Mouse (Mus musculus) lung, postnatal 25 days (tissue): Measurements from ENCODE around the gene Hist1h2bk.

ENCODE experiments used
- DNase-seq: peaks from one replicate; pipeline ENCODE4 v3.0.0; 2022; ENCODE audit warnings: low spot score

Hist1h2bk gene

DNA sequence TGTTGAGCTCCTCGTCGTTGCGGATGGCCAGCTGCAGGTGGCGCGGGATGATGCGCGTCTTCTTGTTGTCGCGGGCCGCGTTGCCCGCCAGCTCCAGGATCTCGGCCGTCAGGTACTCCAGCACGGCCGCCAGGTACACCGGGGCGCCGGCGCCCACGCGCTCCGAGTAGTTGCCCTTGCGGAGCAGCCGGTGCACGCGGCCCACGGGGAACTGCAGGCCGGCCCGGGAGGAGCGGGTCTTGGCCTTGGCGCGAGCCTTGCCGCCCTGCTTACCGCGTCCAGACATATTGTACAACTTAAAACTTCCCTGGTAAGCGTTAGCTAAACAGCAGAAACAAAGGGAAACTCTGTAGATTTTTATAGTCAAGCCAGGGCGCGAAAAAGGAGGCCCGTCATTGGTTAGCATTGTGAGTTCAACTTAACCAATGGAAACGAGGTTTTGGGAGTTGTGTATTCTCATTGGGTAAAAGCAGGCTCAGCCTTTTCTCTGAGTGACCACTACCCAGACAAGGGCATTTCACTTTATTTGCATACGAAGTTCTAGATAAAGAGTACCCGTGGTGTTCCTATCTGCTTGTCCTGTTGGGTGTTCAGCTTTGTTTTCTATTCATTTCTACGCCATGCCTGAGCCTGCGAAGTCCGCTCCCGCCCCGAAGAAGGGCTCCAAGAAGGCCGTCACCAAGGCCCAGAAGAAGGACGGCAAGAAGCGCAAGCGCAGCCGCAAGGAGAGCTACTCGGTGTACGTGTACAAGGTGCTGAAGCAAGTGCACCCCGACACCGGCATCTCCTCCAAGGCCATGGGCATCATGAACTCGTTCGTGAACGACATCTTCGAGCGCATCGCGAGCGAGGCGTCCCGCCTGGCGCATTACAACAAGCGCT lies at the start of gene Hist1h2bk, which contains the start of gene Hist1h2ah:
Gene Hist1h2bk (plus strand): TSS at position 604 of the 882 bp plus-strand sequence.
Gene Hist1h2ah (minus strand): TSS at position 302 of the 882 bp plus-strand sequence.
- peak; percentile 94 for DNase-seq

DNA sequence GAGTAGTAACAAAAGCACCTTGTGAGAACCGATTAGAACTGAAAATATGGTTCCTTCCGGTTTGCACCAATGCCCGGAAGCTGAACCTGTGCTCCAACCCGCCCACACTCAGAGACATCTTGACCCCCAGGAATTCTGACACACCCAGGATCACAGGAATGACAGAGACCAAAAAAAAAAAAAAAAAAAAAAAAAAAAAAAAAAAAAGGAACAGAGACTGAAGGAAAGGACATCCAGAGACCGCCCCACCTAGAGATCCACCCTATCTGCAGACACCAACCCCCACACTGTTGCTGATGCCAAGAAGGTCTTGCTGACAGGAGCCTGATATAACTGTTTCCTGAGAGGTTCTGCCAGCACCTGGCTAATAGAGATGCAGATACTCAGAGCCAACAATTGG lies 43.1 kb upstream of the Hist1h2bk start:
- DNase-seq: no peak

DNA sequence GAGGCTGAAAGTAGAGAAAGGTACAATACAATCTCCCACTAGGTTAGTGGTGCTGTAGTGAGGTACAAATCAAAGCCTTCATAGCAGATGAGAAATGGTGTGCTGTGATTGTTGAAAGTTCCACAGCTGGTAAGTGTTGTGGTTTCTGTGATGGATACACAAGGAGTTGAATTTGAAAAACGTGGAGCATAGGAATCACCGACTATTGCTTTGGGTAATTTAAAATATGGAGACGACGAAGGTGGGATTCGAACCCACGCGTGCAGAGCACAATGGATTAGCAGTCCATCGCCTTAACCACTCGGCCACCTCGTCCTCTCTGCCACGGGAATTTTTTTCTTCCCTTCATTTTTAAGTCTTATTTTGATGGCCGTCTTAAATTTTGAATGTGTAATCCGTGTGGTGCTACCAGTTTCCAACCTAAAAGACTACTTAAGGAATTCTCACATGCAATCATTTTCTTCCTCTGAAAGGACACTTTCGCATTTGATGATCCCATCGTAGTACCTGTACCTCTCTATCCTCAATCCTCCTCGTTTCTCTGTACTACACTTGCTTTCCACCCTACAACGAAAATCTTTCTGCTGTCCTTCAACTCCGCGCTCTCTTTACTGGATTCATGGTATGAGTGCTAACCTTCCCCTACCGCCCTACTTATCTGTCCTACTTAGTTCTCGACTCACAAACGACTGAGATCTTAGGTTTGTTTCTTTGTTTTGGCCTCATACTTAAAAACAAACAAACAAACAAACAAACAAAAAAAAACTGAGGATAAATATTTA lies 41.5 kb upstream of the Hist1h2bk start:
- DNase-seq: no peak

DNA sequence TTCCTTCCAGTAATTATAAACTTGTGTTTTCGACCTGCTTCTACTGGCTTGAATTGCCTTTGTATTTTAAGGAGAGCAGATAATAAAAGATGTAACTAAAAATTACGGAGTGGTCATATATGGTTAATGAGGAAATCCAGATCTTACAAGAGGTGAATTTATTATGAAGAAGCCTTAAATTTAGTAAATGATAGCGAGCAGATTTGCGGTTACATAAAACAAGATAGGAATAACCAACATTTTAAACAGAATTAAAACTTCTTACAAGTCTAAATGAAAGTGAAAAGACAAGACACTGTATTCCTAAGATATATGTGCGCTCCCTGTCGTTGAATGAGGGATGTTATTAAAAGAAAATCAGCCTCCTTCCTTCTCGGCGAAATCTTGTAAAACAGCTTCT lies 40.8 kb upstream of the Hist1h2bk start:
- DNase-seq: no peak

DNA sequence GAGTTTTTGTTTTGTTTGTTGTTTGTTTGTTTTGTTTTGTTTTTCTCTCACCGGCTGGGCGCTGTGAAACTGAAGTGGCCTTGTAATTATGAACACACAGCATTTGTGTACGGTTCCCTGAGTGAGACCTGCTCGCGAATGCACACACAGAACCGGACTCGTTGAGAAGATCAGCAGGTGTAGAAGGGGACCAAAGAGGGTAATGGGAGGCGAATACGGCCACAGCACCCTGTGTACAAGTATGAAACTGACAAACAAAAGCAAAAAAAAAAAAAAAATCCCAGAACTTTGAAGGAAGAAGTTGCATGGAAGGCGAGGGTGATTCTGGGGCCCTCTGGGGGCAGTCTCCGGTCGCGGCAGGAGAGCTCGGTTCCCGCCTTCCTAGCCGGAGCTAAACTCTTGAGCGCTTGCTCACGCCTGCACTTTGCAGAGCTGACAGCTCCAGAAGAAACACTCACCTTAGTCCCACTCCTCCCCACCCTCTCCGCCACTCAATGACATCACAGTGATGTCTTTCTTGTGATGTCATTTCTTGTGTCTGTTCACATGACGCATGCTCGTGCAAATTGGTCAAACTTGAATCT lies 40.2 kb upstream of the Hist1h2bk start:
- DNase-seq: no peak

DNA sequence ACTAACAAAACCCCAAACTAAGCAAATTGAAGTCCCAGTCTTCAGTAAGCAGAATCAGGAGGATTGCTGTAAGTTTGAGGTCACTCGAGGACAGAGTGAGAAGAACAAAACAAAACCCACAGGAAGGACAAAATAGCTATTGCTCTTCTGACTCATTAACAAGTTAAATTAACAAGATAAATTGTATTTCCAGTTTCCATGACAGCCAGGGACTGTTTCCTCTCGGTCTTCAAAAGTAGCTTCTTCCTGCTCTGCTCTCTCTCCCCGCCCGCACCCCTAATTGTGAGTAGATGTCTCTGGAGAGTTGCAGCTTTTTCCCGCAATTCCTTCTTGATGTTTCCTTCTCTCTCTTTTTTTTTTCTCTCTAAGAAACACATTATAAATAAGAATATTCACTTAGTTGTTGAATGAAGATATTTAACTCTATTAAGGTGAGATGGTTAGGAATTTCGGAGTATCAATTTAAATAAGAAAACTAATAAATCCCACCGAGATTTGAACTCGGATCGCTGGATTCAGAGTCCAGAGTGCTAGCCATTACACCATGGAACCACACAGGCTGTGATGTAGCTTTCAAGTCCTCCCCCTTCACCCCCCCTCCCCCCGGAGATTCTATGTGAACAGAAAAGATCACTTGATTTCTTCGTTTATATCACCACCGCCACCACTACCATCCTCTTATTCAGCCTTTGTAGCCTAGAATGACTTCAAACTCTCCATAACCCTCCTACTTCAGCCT lies 39.4 kb upstream of the Hist1h2bk start:
- DNase-seq: no peak

DNA sequence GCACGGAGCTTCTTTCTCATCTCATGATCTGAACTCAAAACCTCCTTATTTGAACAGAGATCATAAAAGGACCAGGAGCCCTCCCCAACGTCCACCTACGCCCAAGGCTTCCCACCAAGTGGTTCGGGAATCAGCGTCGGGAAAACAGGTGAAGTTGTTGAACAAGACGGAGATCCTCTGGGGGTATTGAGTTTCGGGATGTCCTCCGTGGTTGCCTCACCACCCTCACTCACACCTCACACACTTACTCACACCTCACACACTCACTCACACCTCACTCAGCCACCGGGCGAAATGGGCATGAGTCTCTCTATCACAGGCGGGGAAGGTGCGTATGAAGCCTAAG lies 38.9 kb upstream of the Hist1h2bk start:
- DNase-seq: no peak

DNA sequence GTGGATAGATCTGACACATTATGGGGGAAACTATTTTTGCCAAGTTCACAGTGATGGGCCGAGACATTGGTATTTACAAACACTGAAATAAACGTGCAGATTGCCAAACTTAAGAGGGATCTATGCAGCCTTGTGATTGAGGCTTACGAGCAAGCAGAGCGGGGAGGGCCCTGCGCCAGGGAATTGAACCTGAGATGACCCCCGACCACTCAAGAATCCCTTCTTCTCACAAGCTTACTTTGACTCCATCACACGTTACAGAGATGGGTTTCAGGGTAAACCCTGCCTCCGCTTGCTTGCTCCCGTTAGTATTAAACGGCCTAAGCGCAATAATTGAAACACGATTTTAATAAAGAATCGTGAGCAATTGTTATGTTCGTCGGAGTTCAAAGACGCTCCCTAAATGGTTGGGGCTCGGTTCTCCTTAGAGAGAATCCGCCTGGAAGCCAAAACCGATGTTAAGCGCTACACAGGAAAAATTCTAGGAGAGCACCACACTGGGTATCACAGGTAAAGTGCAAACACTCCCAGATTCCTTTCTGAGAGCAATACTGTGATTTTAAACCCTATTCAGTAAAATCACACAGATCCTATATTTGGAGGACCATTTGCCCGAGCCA lies 38.4 kb upstream of the Hist1h2bk start:
- no peak for DNase-seq

DNA sequence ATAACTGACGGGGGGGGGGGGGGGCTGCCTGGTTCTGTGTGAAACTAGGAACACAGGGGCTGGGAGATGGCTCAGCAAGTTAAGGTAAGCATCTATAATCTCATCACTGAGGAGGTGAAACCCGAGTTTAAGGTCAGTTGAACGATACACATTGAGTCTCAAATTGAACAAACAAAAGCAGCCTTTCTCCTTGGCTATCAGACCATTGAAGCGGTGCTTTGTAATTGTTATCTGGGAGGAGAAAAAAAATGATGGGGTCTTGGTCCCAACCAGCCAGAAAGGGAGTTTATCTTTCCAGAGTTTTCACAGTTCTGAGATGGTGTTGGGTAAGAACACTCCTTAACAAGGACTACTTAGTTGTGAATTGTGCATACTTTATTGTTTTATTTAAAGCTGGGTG lies 37.8 kb upstream of the Hist1h2bk start:
- no peak for DNase-seq

DNA sequence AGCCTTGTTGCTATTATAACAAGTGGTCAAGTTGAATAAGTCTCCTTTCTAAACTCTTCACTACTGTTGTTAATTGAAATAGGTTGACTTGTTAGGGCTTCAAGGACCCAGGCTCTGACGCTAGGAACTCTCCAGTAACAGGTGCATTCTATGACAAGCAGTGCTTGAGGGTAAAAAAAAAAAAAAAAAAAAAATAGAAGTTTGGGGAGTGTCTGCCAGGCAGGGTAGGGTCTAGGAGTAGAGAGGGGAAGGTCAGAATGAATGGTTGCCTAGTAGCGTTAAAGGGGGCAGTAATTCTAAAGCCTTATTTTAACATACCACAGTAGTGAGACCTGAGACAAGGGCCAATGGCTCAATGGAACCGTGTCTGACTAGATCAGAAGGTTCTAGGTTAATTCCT lies 37.3 kb upstream of the Hist1h2bk start:
- DNase-seq: no peak

DNA sequence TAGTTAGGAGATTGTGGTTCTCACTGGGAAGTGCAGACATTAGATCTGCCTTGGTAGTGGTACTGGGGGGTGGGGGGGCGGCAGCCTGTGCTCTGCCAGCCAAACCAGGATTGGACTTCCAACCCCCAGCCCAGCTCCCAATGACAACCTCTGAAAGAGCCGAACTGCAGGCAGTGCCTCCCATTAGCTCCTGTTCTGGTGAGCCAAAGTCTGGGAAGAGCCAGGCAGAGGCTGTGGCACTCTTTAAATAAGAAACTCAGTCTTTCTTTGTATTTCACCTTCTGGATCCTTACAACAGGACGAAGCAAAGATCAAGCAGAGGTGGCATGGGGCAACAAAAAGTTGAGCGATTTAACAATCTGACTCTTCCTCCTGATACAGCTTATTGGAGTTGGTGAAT lies 36.5 kb upstream of the Hist1h2bk start:
- DNase-seq: no peak

DNA sequence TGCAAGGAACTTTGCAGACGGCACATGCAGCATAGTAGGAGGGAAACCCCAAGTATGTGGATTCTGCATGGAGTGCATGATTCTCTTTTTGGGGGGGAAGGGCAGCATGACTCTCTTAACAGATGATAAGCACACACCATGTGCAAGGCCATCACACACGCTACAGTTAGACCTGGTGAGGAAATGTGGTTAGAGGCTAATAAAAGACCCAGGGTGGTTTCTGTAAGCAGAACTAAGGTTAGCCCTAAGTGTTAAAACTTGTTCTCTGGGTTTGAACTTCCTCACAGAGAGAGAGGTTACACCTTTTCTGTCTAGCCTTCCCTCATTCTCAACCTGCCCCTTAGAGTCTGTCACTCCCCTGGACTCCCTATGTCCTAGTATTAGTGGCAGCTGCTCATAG lies 34.3 kb upstream of the Hist1h2bk start:
- DNase-seq: no peak

DNA sequence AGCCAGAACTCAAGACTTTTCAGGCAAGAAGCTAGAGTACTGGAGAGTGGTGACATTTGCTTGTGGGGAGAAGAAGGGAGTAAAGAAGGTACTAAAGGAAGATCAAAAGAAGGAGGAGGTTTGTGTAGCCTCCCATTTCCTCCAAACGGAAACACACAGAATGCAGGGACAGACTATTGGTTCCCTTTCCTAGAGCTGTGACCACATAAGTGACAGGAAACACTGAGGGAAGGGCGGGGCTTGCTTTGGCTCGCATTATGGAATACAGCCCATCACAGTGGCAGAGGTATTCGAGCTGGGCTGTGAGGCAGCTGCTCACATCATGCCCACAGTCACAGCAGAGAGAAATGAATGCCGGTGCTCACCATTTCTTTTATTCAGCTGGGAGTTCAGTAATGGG lies 33.8 kb upstream of the Hist1h2bk start:
- DNase-seq: no peak

DNA sequence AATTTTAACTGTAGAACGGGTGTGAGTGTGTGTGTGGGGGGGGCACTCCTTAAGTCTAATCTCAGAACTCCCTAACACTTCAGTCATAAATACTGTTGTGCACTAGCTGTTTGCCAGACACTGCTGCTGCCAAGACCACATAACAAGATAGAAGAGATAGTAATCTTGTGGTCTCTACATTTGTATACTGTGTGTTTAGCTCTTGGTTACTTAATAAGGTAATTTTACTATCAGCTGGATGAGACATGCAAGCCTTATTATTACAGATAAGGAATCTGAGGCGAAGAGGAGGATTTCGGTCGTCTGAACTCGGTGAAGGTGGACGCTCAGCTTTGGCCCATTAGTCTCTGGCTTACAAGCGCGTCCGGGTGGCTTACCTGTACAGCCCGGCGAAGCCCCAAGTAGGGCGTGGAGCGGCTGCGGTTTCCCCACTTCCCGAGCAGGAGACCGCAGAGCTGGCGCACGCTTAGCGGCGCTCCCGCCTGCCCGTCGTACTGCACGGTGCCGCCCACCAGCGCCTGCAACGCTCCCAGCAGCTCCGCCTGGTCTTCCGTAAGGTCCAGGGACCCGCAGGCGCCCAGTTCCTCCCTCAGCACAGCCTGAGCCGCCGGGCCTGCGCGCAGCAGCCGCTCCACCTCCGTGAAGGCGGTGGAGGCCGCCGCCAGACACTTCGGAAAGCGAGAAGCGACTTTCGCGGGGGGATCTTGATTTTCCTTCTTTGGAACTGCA lies 29.9 kb upstream of the Hist1h2bk start:
- peak; percentile 38 for DNase-seq

DNA sequence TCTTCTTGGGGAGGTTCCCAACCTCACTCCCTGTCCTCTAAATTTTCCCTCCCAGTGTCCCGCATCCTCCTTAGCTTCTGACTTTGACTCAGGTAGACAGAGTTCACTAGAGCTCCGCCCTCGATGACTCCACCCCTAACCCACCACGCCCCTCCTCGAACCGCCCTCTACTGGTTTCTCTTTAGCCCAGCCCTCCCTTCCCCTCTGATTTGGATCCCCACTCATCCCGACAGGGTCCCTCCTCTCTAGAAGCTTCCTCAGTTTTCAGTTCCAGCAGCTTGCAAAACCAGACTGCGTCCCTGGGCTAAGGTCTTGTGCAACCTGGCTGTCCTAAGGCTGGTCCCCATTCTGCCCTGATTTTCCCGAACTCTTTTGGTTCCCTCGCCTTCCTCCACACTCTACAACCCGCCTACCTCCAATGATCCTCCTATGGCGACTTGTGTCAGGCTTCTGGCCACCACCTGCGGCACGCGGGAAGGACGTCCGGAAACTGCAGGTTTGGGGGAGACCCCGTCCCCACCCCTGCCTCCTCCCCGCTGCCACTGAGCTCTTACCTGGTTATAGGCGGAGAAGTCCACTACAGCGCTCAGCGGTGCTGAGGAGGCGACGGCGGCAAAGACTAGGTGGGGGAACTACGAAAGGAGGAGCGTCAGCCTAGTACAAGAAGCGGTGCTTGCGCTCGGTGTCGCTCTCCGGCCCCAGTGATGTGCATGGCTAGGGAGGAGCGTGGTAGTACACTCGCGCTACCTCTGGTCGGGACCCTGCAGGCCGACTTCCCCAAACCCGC lies 29.1 kb upstream of the Hist1h2bk start:
- DNase-seq: peak; percentile 51

DNA sequence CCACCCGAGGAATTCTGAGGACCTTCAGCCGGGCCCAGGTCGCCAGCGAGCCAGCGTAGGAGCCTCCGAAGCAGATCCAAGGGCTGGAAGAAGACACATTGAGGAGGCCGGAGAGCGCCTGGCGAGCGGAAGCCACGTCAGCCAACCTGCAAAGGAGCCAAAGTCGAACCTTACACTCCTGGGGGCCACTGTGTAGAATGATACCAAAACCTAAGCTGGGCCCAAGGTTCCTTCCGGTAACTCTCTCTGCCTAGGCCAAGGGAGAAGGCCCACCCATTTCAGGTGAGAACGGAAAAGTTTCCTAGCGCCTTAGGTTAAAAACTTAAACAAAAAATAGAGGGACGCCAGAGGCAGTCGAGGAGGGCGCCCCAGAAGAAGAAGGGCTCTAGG lies 28.6 kb upstream of the Hist1h2bk start:
- no peak for DNase-seq

DNA sequence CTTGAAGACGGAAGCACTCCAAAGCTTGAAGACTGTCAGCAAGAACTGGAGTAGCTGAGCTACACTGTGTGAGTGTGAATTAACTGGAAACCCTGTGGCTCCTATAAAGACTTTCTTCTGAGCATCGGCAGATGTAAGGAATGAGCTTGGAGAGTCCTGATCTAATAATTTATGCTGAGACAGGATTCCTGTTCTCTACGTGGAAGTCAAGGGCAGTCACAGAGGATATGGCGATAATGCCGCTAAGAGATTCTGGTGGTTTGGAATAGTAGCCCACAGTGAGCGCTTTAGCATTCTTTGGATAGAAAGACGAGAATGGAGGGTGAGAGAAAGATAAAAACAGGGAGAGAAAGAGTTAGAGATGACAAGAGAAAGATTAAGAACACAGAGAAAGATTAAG lies 27.8 kb upstream of the Hist1h2bk start:
- DNase-seq: no peak

DNA sequence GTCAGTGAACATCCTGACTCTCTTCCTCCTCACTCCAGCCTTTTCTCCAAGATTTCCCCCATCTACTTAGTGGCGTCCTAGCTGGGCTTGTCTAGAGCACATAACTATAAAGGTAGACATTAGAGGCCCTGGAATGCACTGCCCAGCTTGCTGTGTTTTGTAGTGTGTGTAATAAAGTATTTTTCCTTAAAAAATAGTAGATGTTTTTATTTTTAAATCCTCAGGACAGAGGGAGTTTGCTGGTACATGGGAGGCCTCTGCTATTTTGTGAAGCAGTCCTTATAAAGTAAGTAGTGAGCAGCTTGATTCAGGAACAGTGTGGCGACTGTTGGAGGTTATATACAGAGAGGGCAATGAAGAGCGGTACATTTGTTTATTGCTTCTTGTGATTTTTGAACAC lies 27.0 kb upstream of the Hist1h2bk start:
- no peak for DNase-seq

DNA sequence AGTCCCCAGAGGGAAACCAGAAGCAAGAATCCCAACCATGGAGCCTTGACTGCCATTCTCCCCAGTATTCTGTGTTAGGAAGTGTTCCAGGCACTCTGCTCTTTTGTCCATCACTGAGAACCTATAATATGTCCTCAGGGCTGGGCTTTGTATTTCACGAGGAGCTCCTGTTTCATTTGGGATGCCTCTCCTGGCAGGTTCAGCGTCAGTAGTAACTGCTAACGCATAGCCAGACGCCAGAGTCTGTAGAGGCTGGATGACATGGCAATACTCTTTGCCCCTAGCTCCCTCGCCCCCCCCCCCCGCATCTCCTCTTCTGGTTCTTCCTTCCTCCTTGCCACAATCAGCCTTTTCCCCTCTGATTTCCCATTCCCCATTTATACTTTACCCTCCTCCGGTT lies 26.0 kb upstream of the Hist1h2bk start, which contains the start of gene Prss16:
Gene Prss16 (minus strand): TSS at position 101 of the 400 bp plus-strand sequence.
- no peak for DNase-seq

DNA sequence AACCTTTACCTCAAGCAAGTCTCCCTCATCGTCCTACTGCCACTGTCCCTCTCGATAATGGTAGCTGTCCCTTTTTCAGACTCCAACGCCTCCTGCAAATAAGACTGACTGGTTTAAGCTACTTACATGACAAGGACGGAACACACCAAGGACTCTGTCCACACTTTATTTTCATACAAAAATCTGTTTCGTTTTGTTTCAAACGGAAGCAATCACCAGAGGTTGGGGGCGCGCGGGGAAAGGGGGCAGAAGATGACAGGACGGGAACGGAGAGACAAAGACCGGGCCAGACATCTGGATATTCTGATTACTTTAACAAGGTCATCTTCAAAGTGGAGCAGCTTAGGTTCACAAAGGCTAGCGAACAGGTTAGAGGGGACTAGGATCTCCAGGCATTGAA lies 22.0 kb upstream of the Hist1h2bk start:
- DNase-seq: no peak
